Mouse (Mus musculus): Measurements from ENCODE around the gene Ndc1.

Gene Ndc1

GRCm38 (mm10) chr4:107443621-107444020, 76.0 kb downstream of the Ndc1 start:
- no peak for DNase-seq

GRCm38 (mm10) chr4:107448481-107448880, 80.9 kb downstream of the Ndc1 start:
- peak; percentile 24 for DNase-seq

GRCm38 (mm10) chr4:107449519-107449918, 81.9 kb downstream of the Ndc1 start:
- no peak for DNase-seq

- no peak for DNase-seq
These were observed 84.9 kb downstream of the Ndc1 start for GRCm38 (mm10) chr4:107452266-107453015.

- DNase-seq = peak; percentile 91
These were observed 85.8 kb downstream of the Ndc1 start for GRCm38 (mm10) chr4:107453141-107453984.

- DNase-seq = no peak
These were observed 90.0 kb downstream of the Ndc1 start for GRCm38 (mm10) chr4:107457602-107458001.

- no peak for DNase-seq
These were observed 91.3 kb downstream of the Ndc1 start for GRCm38 (mm10) chr4:107458907-107459306.

GRCm38 (mm10) chr4:107459461-107459860, 91.9 kb downstream of the Ndc1 start:
- no peak for DNase-seq

GRCm38 (mm10) chr4:107460468-107460867, 92.9 kb downstream of the Ndc1 start:
- no peak for DNase-seq

Data from lung, postnatal 14 days (tissue).